Mouse (Mus musculus): ENCODE measurements around the gene Elf1. TPM values are rescaled to one million over a fixed set of nuclear protein-coding genes. Genes with fewer than 3 reads are reported as not detected.

Gene Elf1
- total and polyA plus RNA-seq, 2 experiments from 2014 or later: 3.4 to 6.4 TPM

- TF ChIP-seq CTCF (IDR thresholded peaks at IDR 0.05; ENCODE audit: low read depth): no peak
- no peak for ATAC-seq
- Histone ChIP-seq H3K4me3 (ENCODE audit: low read length) (no peak overlapping the region), H3K36me3 (ENCODE audit: insufficient read depth, low read length) (peaks cover 14% of the 10 kb centered on the region), H3K27ac (no peak overlapping the region), H3K9me3 (ENCODE audit: low read length) (no peaks in the 10 kb centered on the region), H3K4me1 (ENCODE audit: insufficient read depth, low read length) (no peaks in the 10 kb centered on the region), H3K27me3 (ENCODE audit: insufficient read depth, low read length) (no peaks in the 10 kb centered on the region), H3K4me2 (ENCODE audit: low read depth, low read length) (no peak overlapping the region), H3K9ac (replicated peaks; ENCODE audit: low read length) (no peak overlapping the region)
- DNase-seq (ENCODE audit: low spot score): no peak
- WGBS: 88% methylated on average over 7 of the region's 7 CpGs
These were observed 138.8 kb downstream of the Elf1 start for GRCm38 (mm10) chr14:79619802-79620201.

- Histone ChIP-seq H3K4me1 (ENCODE audit: insufficient read depth, low read length) (no peaks in the 10 kb centered on the region), H3K27ac (no peak overlapping the region), H3K27me3 (ENCODE audit: insufficient read depth, low read length) (no peaks in the 10 kb centered on the region), H3K4me2 (ENCODE audit: low read depth, low read length) (no peak overlapping the region), H3K36me3 (ENCODE audit: insufficient read depth, low read length) (peaks cover 25% of the 10 kb centered on the region), H3K4me3 (ENCODE audit: low read length) (no peak overlapping the region), H3K9me3 (ENCODE audit: low read length) (no peaks in the 10 kb centered on the region), H3K9ac (replicated peaks; ENCODE audit: low read length) (no peak overlapping the region)
- no peak for TF ChIP-seq CTCF (IDR thresholded peaks at IDR 0.05; ENCODE audit: low read depth)
- ATAC-seq (no peak), DNase-seq (ENCODE audit: low spot score) (no peak)
- 77% methylated on average over 3 of the region's 3 CpGs for WGBS
These were observed 140.1 kb downstream of the Elf1 start for GRCm38 (mm10) chr14:79621143-79621542.

Small RNA genes lying within 50 kb of the gene (microRNA-seq; reads per million reads assigned to microRNA genes)
- gene Gm27857: 0 reads per million in 2 experiments

Other genes with a start within 250 kb of the Elf1 start
- gene Zfp957, start 233.8 kb upstream of the Elf1 start, total RNA-seq (2014; rRNA removed): not detected in 2 replicates
- gene Zfp957, start 233.8 kb upstream of the Elf1 start, polyA plus RNA-seq (2015; fragmentation: Nextera tagmentation; extraction: Ambion mirVana): not detected in 2 replicates
- 68.6 and 74.4 TPM in 2 replicates for gene Rgcc, start 179.5 kb upstream of the Elf1 start, total RNA-seq (2014; rRNA removed)
- 43.3 and 55.1 TPM in 2 replicates for gene Rgcc, start 179.5 kb upstream of the Elf1 start, polyA plus RNA-seq (2015; fragmentation: Nextera tagmentation; extraction: Ambion mirVana)
- 2.4 and 5.5 TPM in 2 replicates for gene Naa16, start 90.4 kb upstream of the Elf1 start, total RNA-seq (2014; rRNA removed)
- gene Naa16, start 90.4 kb upstream of the Elf1 start, polyA plus RNA-seq (2015; fragmentation: Nextera tagmentation; extraction: Ambion mirVana): 14.4 and 15.0 TPM in 2 replicates
- 4.1 and 6.6 TPM in 2 replicates for gene Mtrf1, start 83.4 kb upstream of the Elf1 start, total RNA-seq (2014; rRNA removed)
- gene Mtrf1, start 83.4 kb upstream of the Elf1 start, polyA plus RNA-seq (2015; fragmentation: Nextera tagmentation; extraction: Ambion mirVana): 9.5 and 12.1 TPM in 2 replicates
- gene Kbtbd7, start 54.7 kb upstream of the Elf1 start, total RNA-seq (2014; rRNA removed): 27.0 and 27.8 TPM in 2 replicates
- 10.2 and 10.7 TPM in 2 replicates for gene Kbtbd7, start 54.7 kb upstream of the Elf1 start, polyA plus RNA-seq (2015; fragmentation: Nextera tagmentation; extraction: Ambion mirVana)
- gene Kbtbd6, start 29.4 kb upstream of the Elf1 start, total RNA-seq (2014; rRNA removed): 2.5 and 2.9 TPM in 2 replicates
- 1.1 and 1.8 TPM in 2 replicates for gene Kbtbd6, start 29.4 kb upstream of the Elf1 start, polyA plus RNA-seq (2015; fragmentation: Nextera tagmentation; extraction: Ambion mirVana)
- 20.6 and 27.7 TPM in 2 replicates for gene Wbp4, start 326 bp downstream of the Elf1 start, total RNA-seq (2014; rRNA removed)
- gene Wbp4, start 326 bp downstream of the Elf1 start, polyA plus RNA-seq (2015; fragmentation: Nextera tagmentation; extraction: Ambion mirVana): 49.9 and 51.2 TPM in 2 replicates
- gene Sugt1, start 106.5 kb downstream of the Elf1 start, total RNA-seq (2014; rRNA removed): 16.0 and 16.4 TPM in 2 replicates
- gene Sugt1, start 106.5 kb downstream of the Elf1 start, polyA plus RNA-seq (2015; fragmentation: Nextera tagmentation; extraction: Ambion mirVana): 87.3 and 88.4 TPM in 2 replicates
- gene Cnmd, start 181.0 kb downstream of the Elf1 start, total RNA-seq (2014; rRNA removed): 0.37 and 0.68 TPM in 2 replicates
- gene Cnmd, start 181.0 kb downstream of the Elf1 start, polyA plus RNA-seq (2015; fragmentation: Nextera tagmentation; extraction: Ambion mirVana): 1.1 and 1.8 TPM in 2 replicates

All from hindbrain, postnatal 0 days (tissue).